Mouse (Mus musculus): ENCODE data around the gene Lamb2. TPM values are rescaled to one million over a fixed set of nuclear protein-coding genes. Genes with fewer than 3 reads are reported as not detected.

Lamb2 gene
- total RNA-seq, 2 experiments from 2014 or later = 27.5 to 29.5 TPM

DNA sequence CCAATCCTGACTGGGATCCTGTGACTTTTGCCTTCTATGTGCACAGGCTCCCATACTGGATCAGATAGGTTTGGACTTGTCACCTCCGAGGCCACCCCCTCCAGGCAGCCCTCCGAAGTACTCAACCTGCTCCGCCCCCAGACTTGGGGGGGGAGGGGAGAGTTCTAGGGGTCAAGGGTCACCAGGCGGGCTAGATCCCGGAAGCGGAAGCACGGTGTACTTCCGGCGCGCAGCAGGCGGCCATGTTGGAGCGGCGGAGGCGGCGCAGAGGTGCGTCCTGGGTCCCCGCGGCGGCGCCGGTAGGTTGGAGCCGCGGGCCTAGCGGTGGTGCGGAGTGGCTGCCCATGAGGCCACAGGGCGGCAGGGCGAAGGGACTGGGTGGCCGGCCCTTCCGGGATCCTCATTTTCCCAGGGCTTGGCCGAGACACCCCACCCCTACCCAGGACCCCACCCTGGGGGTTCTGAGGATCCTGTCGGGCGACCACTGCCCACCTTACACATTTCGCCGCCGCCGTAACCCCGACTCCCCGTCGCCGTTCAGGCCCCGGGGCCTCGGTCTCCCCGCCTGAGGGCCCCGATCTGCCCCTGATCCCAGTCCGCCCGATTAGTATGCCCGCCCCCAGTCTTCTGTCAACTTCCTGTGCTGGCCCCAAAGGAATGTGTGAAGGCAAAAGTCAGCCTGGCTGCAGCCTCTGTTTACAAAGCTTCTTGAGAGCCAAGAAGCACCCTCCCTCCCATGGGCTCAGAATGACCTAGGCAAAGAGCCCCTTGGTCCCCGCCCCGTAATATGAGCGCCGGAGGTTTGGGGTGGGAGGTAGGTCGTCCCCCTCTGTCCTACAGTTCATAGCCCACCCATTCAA lies 19.0 kb upstream of the Lamb2 start, which contains the start of gene Ccdc71:
Ccdc71 (plus strand) TSS at position 209 of the 860 bp plus-strand sequence.
- DNase-seq (ENCODE audit: low spot score in 2 of 2) = peak; percentile 80 to 89

DNA sequence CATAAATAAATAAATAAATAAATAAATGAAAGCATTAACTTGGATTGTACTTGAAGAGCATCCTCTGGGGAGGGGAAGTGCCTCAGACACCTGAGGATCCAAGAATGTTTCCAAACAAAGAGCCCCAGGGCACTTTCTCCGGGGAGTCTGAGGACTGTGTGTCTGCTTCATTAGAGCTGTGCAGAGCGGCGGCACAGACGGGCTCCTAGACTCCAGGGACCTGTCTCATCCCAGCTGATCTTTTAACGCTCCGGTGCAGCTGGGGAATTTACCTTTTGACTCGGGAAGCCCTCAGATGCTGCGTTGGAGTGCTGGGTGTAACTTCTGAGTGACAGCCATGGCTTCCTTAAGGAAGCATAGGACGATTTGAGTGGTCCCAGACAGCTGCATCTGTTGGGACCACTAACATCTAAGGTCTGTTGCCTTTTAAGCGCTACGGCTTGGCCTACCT lies 18.3 kb upstream of the Lamb2 start, which contains the start of gene Klhdc8b:
Klhdc8b (minus strand) TSS at position 401 of the 451 bp plus-strand sequence.
- no peak for DNase-seq (ENCODE audit: low spot score in 2 of 2)

DNA sequence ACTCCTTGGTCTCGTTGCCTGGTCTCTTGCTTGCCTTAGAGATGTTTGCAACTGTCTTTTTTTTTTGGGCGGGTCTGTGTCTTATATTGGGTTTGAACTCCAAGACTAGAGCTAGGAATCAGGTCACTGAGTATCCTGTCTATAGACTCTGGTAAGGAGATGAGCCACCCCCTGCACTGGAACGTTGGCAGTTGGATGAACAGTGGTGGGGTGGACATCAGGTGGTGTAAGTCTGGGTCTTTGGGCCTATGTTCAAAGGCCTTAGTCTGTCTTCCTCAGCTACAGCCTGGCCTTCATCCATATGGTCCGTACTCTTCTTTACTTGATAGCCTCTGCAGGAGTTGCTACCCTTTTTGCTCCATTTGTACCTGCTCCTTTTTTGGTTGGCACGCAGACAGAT lies 17.9 kb upstream of the Lamb2 start:
- DNase-seq (ENCODE audit: low spot score in 2 of 2) = no peak

DNA sequence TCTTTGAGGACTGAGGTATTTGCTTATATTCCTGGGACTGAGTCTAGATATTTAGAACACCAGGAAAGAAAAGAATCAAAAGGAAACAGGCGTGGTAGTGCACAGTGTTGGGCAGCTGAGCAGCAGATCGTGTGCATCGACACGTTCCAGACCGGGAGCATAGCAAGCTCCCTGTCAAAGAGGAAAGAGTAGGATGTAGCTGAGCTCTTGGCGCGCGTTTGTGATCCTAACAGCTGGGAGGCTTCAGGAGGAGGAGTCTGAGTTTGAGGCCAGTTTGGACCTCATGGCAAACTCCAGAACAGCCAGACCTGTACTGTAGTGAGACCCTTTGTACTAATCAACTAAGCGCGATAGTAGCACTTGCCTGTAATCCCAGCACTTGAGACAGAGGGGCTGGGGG lies 17.3 kb upstream of the Lamb2 start:
- no peak for DNase-seq (ENCODE audit: low spot score in 2 of 2)

DNA sequence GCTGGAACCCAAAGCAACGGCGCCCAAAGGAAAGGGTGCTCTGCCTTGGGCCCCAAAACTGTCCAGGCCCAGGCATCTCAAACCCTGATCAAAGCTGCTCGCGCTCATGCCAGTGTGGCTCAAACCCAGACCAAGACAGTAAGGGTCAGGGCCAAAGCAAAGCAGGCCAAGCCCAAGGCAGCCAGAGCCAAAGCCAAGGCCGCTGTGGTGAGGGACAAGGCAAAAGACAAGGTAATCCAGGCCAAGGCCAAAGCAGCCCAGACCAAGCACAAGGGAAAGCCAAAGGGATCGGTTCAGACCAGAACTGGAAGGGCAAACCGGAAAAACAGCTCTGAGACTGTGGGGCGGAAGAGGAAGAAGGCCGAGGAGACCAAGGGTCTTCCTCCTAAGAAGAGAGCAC lies 15.8 kb upstream of the Lamb2 start:
- no peak for DNase-seq (ENCODE audit: low spot score in 2 of 2)

DNA sequence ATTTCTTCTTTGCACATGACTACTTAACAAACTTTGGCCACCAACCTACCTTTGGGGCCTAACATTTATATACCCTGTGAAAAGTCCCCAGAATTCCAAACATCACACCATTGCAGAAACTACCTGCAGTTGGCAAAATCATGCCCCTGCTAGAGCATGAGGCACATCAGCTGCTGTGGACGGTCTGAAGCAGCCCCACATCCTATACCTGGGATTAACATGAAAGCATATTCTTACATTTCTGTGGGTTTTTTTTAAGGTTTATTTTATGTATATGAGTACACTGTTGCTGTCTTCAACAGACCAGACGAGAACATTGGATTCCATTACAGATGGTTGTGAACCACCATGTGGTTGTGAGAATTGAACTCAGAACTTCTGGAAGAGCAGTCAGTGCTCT lies 13.3 kb upstream of the Lamb2 start:
- DNase-seq (ENCODE audit: low spot score in 2 of 2) = no peak

DNA sequence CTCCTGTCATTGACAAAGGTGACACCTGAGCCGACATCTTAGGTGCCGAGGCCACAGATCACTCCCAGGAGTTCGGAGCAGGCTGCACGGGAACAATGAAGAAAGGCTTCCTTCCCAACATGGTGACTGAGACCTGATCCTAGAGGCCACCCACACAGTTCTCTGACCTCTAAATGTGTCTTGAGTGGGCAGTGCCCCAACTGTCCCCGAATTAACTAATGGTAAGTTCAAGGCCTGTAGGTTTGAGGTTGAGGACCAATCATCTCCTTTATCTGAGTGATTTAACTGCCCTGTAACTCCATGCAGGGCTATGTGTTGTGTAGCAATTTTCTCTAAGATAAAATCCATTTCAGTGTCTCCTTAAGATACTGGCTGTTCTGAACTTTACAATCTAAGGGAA lies 10.1 kb upstream of the Lamb2 start:
- no peak for DNase-seq (ENCODE audit: low spot score in 2 of 2)

DNA sequence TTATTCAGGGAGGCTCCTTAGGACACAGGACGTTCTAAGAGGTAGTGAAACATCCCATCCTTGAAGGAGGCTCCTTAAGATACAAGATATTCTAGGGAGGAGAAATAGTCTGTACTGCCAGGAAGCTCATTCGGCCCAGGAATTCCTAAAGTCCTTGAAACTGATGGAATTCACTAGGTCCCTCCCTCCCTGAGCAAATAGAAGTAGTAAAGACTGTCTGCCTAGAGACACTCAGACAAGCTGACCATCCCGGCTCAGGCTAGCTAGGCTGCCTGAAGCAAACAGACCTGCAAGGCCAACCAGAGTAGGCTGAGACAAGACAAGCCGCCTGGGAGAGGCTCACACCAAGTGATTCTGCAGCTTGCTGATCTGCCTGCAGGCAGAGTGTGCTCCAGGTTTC lies 9.7 kb upstream of the Lamb2 start:
- DNase-seq (ENCODE audit: low spot score in 2 of 2) = no peak

DNA sequence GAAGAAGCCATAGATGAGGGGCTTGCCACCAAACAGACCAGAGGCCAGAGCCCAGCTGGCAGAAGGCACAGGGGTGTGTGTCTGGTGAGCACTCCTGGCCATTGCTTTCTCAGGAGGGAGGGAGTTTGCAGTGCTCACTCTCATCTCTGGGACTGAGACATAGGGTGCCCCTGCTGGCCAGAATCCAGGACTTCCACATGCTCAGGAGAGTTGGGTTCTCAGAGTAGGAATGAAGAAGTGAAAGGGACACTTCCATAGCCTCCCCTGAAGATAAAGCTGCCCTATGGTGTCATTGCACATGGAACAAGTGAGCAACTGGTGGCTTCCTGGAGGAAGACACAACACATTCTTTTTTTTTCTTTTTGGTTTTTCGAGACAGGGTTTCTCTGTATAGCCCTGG lies 5.0 kb upstream of the Lamb2 start:
- DNase-seq (ENCODE audit: low spot score in 2 of 2) = no peak

DNA sequence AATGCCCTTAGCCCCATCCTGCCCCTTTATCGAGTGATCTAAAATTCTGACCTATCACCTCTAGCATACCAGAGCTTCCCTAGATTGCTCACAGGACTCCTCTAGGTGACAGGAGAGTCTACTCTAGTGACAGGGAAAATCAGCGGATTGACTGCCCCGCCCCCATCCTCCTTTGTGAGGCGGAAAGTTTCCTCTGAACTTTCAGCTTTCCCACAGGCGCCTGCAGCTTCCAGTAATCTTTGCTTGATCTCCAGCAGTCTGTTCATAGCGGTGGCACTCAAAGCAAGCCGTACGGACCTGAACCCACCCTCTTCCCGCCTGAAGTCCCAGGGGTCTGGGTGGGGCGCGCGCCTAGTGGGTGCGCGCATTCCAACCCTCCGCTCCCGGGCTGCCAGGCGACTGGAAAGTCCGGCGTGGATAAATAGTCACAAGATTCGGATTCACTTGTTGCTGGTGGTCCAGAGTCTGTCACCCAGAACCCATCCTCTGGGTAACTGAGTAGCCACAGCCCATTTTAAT lies 839 bp upstream of the Lamb2 start:
- peak in 1 of 2 experiments; percentile 31 for DNase-seq (ENCODE audit: low spot score in 2 of 2)

DNA sequence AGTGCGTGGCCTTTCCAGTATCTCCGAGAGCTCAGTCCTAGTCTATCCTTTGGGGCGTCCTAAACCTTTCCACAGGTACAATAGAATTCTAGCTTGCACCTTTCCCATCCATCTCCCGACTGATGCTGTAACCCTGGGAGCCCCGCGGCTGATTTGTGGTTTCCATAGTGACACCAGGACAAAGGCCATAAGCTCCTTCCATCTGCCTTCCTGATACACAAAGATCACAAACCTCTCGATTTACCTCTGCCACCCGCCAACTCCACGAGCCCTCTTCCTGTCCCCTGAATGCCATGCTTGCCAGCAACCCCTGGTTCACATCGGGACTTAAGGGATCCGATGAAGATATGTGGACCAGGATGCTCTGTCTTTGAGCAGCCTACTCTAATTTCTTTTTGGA lies 295 bp upstream of the Lamb2 start:
- DNase-seq (ENCODE audit: low spot score in 2 of 2) = no peak

DNA sequence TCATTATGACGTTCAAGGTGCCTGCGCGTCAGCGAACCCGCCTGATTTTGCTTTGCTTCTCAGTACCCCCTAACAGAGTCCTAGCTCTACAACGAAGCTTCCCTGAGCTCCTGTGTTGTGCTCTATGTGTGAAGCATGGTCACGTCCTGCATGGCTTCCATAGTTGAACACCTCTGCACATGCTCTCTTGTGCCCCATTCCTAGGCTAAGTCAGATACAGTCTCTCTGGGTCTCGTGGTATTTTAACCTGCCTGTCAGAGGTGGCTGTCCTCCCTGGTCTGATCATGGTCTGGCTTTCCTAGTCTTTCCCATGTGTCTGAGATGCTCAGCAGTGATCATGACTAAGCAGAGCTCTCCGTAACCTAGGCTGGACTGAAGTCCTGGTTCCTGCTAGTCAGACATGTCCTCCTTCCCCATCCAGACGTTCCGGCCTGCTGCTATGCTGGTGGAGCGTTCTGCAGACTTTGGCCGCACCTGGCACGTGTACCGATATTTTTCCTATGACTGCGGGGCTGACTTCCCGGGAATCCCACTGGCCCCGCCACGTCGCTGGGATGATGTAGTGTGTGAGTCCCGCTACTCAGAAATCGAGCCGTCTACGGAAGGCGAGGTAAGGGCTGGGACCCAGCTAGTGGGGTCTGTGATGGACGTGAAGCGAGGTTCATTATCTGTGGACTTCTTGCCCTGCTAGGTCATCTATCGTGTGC lies 1.4 kb downstream of the Lamb2 start:
- no peak for DNase-seq (ENCODE audit: low spot score in 2 of 2)

DNA sequence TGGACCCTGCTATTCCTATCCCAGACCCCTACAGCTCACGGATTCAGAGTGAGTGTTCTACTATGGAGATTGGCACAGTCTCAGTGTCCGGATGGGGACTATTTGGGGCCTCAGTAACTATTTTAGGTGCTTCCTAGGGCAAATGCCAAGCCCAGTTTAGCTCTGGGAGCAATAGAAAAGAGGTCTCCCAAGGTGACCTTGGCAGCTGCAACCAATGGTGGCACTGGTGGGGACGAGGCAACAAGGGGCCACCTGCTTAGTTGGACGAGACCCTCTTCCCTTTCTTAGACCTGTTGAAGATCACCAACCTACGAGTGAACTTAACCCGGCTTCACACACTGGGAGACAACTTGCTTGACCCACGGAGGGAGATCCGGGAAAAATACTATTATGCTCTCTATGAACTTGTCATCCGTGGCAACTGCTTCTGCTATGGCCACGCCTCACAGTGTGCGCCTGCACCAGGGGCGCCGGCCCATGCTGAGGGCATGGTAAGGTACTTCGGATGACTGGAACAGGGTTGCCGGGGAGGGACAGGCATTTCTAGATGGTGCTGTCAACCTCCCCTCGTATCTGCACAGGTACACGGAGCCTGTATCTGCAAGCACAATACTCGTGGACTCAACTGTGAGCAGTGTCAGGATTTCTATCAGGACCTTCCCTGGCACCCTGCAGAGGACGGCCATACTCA lies 2.1 kb downstream of the Lamb2 start:
- DNase-seq (ENCODE audit: low spot score in 2 of 2) = no peak

DNA sequence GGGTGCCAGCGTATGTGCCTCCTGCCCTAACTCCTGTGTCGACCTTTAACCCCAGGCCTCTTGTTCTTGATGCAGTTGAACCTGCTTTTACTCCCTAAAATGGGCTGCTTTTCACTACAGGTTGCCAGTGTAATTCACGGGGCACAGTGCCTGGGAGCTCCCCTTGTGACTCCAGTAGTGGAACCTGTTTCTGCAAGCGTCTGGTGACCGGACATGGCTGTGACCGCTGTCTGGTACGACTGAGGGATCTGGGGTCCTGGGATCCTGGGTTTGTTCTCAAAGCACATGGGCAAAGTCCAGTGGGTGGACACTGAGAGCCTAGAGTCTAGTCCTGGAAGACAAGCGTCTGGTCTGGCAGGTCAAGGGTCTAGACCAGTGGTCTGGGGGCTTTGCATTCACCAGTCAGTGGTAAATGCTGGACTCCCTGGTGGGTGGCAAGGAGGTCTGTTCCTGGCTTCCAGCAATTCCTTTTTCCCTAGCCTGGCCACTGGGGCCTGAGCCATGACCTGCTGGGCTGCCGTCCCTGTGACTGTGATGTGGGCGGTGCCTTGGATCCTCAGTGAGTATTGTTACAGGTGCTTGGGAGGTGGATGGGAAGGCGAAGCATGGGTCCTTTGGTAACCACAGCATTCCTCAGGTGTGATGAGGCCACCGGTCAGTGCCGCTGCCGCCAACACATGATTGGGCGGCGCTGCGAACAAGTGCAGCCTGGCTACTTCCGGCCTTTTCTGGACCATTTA lies 3.7 kb downstream of the Lamb2 start:
- no peak for DNase-seq (ENCODE audit: low spot score in 2 of 2)

DNA sequence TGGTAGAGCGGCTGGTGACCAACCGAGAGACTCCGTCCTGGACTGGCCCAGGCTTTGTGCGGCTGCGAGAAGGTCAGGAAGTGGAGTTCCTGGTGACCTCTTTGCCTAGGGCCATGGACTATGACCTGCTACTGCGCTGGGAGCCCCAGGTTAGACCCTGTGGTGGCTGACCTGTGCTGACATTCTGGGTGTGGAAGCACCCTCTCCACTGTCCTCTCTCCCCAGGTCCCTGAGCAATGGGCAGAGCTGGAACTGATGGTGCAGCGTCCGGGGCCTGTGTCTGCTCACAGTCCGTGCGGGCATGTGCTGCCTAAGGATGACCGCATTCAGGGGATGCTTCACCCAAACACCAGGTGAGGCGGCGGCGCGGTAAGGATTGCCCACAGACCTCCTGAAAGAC lies 4.5 kb downstream of the Lamb2 start:
- no peak for DNase-seq (ENCODE audit: low spot score in 2 of 2)

DNA sequence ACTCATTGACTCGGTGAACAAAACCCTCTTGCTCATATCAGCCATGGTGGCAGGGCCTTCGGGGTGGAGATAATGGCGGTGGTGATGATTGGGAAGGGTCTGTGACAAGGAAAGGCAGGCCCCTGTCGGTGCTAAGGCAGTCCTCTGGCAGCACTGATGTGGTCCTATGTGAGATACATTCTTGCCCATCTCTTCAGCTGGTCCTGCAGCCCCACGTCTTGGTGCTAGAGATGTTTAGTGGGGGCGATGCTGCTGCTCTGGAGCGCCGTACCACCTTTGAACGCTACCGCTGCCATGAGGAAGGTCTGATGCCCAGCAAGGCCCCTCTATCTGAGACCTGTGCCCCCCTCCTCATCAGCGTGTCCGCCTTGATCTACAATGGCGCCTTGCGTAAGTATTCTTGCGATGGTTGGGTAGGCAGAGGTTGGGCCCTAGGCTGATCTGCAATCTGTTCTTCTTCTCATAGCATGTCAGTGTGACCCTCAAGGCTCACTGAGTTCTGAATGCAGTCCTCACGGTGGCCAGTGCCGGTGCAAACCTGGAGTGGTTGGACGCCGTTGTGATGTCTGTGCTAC lies 5.9 kb downstream of the Lamb2 start:
- DNase-seq (ENCODE audit: low spot score in 2 of 2) = no peak

DNA sequence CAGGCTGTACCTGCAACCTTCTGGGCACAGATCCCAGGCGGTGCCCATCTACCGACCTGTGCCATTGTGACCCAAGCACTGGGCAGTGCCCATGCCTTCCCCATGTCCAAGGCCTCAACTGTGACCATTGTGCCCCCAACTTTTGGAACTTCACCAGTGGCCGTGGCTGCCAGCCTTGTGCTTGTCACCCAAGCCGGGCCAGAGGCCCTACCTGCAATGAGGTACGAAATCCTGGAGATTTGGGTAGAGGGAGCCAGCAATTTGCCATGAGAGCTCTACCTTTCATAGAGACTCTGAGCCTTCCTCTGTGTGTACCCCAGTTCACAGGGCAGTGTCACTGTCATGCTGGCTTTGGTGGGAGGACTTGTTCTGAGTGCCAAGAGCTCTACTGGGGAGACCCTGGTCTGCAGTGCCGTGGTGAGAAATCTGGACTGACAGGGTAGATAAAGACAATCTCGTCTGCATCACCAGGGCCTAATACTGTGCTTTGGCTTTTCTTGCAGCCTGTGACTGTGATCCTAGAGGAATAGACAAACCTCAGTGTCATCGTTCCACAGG lies 7.5 kb downstream of the Lamb2 start:
- DNase-seq (ENCODE audit: low spot score in 2 of 2) = no peak

DNA sequence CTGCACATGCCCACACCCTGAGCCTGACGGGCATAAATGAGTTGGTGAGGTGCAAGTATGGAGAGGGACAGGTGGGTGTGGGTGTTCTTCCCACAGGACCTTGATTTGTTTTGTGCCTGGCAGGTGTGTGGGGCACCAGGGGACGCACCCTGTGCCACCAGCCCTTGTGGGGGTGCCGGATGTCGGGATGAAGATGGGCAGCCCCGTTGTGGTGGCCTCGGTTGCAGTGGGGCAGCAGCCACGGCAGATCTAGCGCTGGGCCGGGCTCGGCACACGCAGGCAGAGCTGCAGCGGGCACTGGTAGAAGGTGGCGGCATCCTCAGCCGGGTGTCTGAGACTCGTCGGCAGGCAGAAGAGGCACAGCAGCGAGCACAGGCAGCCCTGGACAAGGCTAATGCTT lies 8.9 kb downstream of the Lamb2 start:
- no peak for DNase-seq (ENCODE audit: low spot score in 2 of 2)

DNA sequence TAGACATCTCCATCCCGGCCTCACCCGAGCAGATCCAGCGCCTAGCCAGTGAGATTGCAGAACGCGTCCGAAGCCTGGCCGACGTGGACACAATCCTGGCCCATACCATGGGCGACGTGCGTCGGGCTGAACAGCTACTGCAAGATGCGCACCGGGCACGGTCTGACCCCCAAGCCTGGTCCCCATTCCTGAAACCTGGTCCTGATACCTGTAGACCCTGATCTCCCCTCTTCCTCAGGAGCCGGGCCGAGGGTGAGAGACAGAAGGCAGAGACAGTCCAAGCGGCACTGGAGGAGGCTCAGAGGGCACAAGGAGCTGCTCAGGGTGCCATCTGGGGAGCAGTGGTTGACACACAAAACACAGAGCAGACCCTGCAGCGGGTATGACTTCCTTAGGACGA lies 9.7 kb downstream of the Lamb2 start:
- no peak for DNase-seq (ENCODE audit: low spot score in 2 of 2)

Data from layer of hippocampus, adult 18-20 months (tissue).